Mouse (Mus musculus) thymus, adult 2 months (tissue): ENCODE results near the gene Dpm2. TPM values are rescaled to one million over a fixed set of nuclear protein-coding genes. Genes with fewer than 3 reads are reported as not detected.

Experiments
- DNase-seq: peaks from one replicate; pipeline ENCODE4 v3.0.0; 2021
- H3K27ac ChIP-seq: fragments of 200-500 bp; 2 replicates; pipeline ENCODE4 v1.5.1; 2012; ENCODE audit warnings: low read length, control low read depth; ENCODE audit not compliant: control insufficient read depth, insufficient read depth
- H3K27me3 ChIP-seq: fragments of 200-500 bp; 2 replicates; pipeline ENCODE4 v1.6.1; 2012; ENCODE audit warnings: mild to moderate bottlenecking, low read length, moderate library complexity, mixed read lengths; ENCODE audit not compliant: control insufficient read depth, insufficient read depth
- H3K36me3 ChIP-seq: fragments of 200-500 bp; 2 replicates; pipeline ENCODE4 v1.6.1; 2012; ENCODE audit warnings: mild to moderate bottlenecking, low read length, moderate library complexity; ENCODE audit not compliant: control insufficient read depth, insufficient read depth
- H3K4me1 ChIP-seq: fragments of 200-500 bp; replicated peaks from 2 replicates; pipeline ENCODE4 v1.6.1; 2012; ENCODE audit warnings: low read length; ENCODE audit not compliant: control insufficient read depth, insufficient read depth
- H3K4me3 ChIP-seq: fragments of 200-500 bp; 2 replicates; pipeline ENCODE4 v1.5.1; 2012; ENCODE audit warnings: mild to moderate bottlenecking, low read length, control low read depth, moderate library complexity; ENCODE audit not compliant: control insufficient read depth, insufficient read depth
- CTCF ChIP-seq: fragments of 200-500 bp; IDR thresholded peaks from 2 replicates; pipeline ENCODE4 v1.5.1; 2012; ENCODE audit warnings: mild to moderate bottlenecking, control low read depth, low read length, moderate library complexity, borderline replicate concordance; ENCODE audit not compliant: control insufficient read depth, poor library complexity, insufficient read depth; ENCODE audit errors: extremely low read depth
- POLR2A ChIP-seq: fragments of 200-500 bp; IDR thresholded peaks from 2 replicates; pipeline ENCODE4 v1.6.1; 2012; ENCODE audit warnings: mild to moderate bottlenecking, low read length, control low read depth, moderate library complexity; ENCODE audit not compliant: control insufficient read depth, poor library complexity, insufficient read depth; ENCODE audit errors: extremely low read depth
- WGBS: fragments of 180-500 bp; shearing (Covaris S2); methylation state at CpG from one replicate; pipeline ENCODE4 v1.1.7; 2018; 5-methylcytosine and 5-hydroxymethylcytosine counted together
- polyA plus RNA-seq: library from polyadenylated mRNA; depleted of rRNA; stranded (reverse); fragments of >200 nt; gene quantifications from 2 replicates; pipeline ENCODE4 v1.2.3, GENCODE M21; 2012

The Dpm2 gene
- polyA plus RNA-seq, 1 experiment = 173 TPM

DNA sequence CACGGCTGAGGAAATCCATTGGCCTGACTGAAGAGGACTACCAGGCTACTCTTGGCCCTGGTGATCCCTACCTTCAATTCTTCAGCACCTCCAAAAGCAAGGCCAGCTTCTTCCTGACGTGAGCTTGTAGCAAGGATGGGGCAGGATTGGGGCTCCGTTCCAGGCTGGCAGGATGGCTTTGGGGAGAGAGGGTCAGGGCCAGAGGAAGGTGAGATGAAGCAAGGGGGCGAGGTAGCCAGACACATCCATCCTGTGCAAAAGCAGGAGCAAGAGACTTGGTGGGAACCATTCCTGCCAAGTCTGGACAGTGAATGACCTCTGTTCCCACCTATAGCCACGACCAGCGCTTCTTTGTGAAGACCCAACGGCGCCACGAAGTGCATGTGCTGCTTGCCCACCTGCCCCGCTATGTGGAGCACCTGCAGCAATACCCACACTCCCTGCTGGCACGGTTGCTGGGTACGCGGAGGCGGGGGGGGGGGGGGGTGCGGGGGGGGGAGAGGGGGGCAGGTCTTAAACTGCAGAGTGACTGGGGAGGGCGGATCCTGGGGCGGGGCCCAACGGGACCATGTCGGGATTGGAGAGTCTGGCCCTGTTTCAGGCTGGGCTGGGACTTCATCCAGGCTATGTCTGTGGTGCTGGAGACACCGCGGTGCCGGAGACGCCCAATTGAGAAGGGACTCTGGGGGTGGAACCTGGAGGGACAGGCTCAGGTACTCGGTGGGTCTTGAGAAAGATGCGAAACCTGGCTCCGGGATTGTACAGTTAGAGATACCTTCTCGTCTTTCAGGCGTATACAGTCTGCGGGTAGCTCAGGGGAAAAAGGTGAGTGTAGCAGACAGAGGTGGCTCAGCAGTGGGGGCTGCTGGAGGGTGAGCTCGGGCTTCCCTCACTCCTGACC is 7.7 kb downstream of the Dpm2 start:
- DNase-seq = no peak

GRCm38 (mm10) chr2:32581450-32582095 is 10.9 kb downstream of the Dpm2 start:
- no peaks in the 10 kb centered on the region for H3K36me3 ChIP-seq
- H3K4me3 ChIP-seq = no peak overlapping the region
- 65% methylated on average over 19 of the region's 19 CpGs for WGBS
- no peak overlapping the region for H3K27ac ChIP-seq
- no peak for DNase-seq
- H3K27me3 ChIP-seq = no peaks in the 10 kb centered on the region
- TF ChIP-seq CTCF (no peak), POLR2A (no peak)
- H3K4me1 ChIP-seq = peaks cover 11% of the 10 kb centered on the region

More for the DNA sequence above, 7.7 kb downstream of the Dpm2 start:
- Histone ChIP-seq H3K27me3 (no peaks in the 10 kb centered on the region), H3K4me3 (no peak overlapping the region), H3K27ac (no peak overlapping the region), H3K4me1 (peaks cover 11% of the 10 kb centered on the region), H3K36me3 (no peaks in the 10 kb centered on the region)
- WGBS = 50% methylated on average over 28 of the region's 30 CpGs
- no peak for TF ChIP-seq POLR2A
- no peak for TF ChIP-seq CTCF

DNA sequence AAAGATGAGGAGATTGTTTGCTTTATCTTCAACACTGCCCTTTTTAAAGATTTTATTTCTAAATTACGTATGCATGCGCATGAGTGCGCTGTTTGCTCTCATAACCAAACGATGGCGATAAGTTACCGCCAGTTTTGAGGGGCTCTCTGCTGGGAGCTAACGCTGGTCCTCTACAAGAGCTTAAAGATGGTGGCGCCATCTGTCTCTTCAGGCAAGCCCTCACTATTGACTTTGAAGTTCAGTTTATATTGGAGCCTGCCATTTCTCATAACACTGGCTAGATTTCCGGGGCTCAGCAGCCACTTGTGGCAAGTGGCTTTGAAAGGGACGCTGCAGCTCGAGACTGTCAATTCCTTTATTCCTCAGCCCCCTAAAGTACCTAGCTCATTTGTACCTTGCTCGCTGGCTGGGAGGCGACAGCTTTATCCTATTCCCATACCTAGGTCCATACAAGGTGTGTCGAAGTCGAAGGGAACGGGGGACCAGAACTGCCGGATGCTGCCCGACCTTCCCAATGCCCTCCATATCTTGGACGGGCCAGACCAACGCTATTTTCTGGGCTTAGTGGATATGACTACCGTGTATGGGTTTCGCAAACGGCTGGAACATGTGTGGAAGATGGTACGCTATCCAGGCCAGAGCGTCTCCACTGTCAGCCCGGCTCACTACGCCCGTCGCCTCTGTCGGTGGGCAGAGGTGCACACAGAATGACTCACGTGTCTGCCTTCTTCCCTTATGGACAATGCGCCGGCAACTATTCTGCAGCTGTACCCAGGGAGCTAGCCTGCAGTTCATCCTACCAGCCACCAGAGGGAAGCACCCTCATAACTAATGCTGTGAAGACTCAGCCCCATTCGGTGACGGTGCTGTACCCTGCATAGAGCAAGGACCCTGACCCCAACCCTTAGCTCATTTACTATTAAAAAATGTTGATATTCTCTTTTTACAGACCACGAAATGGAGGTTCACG is 12.5 kb downstream of the Dpm2 start:
- 12% methylated on average over 37 of the region's 37 CpGs for WGBS
- Histone ChIP-seq H3K36me3 (no peaks in the 10 kb centered on the region), H3K4me3 (peak overlapping the region; percentile 6; the same call in 1 of the 2 replicates), H3K27ac (no peak overlapping the region), H3K27me3 (no peaks in the 10 kb centered on the region), H3K4me1 (peaks cover 21% of the 10 kb centered on the region)
- no peak for TF ChIP-seq POLR2A
- peak; percentile 89; the same call in 1 of the 2 replicates for TF ChIP-seq CTCF
- DNase-seq = peak; percentile 83

DNA sequence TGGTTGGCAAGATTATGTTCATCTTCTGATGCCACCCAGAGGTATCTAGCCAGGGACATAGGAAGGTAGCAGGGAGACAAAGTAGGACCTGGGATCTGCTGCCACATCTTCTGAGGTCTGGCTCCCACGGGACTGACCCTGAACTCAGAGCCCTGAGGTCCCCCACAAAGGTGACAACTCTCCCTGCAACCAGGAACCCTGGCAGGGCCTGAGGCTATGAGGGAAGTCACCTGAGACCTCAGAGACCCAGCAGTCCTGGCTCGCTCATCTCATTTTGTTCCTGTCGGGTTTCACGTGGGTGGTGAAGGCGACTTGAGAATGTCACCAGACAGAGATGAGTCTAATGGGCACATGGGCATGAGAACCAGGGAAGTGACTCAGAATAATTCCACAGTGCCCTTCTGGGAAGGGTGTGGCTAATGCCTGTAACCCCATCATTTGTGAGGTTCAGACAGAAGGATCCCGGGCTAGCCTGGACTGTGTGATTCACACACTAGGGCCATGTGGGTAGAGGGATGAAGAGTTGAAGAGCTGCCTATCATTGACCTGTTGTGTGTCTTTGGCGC is 14.6 kb downstream of the Dpm2 start:
- H3K4me3 ChIP-seq = no peak overlapping the region
- H3K27ac ChIP-seq = no peak overlapping the region
- H3K27me3 ChIP-seq = no peaks in the 10 kb centered on the region
- peaks cover 24% of the 10 kb centered on the region for H3K4me1 ChIP-seq
- DNase-seq = no peak
- 89% methylated on average over 7 of the region's 7 CpGs for WGBS
- no peak for TF ChIP-seq POLR2A
- no peak for TF ChIP-seq CTCF
- H3K36me3 ChIP-seq = no peaks in the 10 kb centered on the region

DNA sequence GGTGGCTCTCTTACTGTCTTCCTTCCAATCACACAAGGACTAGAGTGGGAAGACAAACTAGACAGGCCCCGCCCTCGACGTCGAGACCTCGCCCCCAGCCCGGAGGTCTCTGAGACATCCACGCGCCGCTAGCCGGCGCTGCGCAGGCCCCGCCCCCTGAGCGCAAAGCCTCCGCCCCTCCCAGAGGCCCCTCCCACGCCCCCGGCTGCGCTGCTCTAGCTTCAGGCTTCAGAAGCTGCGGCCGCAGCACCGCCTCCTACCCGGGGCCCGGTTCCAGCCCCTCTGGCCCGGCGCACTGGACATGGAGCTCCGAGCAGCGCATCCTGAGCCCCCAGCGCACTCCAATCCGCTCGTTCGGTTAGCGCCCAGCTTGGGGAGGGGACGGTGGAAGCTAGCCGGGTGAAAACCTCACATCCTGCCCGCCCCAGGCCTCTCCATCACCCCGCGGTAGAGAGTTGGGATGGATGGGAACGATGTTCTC is 16.3 kb downstream of the Dpm2 start, which contains the start of gene St6galnac4:
TSS of gene St6galnac4 (plus strand) at position 225 of the 481 bp plus-strand sequence.
- H3K27me3 ChIP-seq = no peaks in the 10 kb centered on the region
- H3K4me3 ChIP-seq = peak within 1 kb of the TSS; percentile 67
- H3K36me3 ChIP-seq = no peaks in the 10 kb centered on the region
- peak within 1 kb of the TSS; percentile 61; the same call in 1 of the 2 replicates for H3K27ac ChIP-seq
- 0% methylated on average over 38 of the region's 38 CpGs for WGBS
- H3K4me1 ChIP-seq = peaks cover 24% of the 10 kb centered on the region
- peak; percentile 60; the same call in 1 of the 2 replicates for TF ChIP-seq CTCF
- TF ChIP-seq POLR2A = peak; percentile 48; the same call in 1 of the 2 replicates
- peak; percentile 91 for DNase-seq
